Mouse (Mus musculus): ENCODE measurements around the gene A730049H05Rik.

DNA sequence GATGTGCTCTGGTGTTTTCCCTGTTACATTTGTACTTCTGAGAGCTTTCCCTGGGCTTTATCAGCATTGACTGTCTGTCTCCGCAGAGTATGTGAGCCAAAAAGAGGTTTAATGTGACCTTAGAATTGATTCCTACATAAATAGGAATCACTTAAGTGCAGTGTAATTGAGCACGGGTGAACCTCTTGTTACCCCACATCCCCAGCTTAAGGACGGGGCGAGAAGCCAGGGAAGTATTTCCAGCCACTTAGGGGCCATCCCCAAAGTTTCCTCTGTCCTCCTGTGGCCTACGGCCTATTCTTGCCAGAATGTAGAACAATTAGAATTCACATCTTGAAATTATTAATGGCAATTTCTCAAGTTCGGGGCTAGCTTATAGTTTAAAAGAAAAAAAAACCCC is 22.5 kb upstream of the A730049H05Rik start:
- TF ChIP-seq POLR2A (IDR thresholded peaks at IDR 0.05; ENCODE audit: borderline replicate concordance, extremely low read depth, insufficient read depth, insufficient read length, poor library complexity, severe bottlenecking) (no peak), CTCF (IDR thresholded peaks at IDR 0.05; ENCODE audit: borderline replicate concordance, extremely low read depth, insufficient read depth, insufficient read length) (no peak)

Measured in brain, embryonic 14.5 days (tissue).